Mouse (Mus musculus) gastrocnemius, adult 18-20 months (tissue): ENCODE measurements around the gene Olfr1413. TPM values are rescaled to one million over a fixed set of nuclear protein-coding genes. Genes with fewer than 3 reads are reported as not detected.

ENCODE experiments used
- DNase-seq: peaks from one replicate; pipeline ENCODE4 v3.0.0; 2021; ENCODE audit warnings: low spot score
- long read RNA-seq, 2 experiments: library from polyadenylated mRNA; stranded (forward); transcript quantifications; one replicate each; pipeline ENCODE4 v2.0.0; 2021
- total RNA-seq, 2 experiments: library from RNA; stranded (reverse); gene quantifications; 2 replicates each; pipeline ENCODE4 v1.2.3; 2021

The Olfr1413 gene
- total RNA-seq, result not detected
- long read RNA-seq, experiment 1, result 0 reads
- long read RNA-seq, experiment 2, result 0 reads

DNA sequence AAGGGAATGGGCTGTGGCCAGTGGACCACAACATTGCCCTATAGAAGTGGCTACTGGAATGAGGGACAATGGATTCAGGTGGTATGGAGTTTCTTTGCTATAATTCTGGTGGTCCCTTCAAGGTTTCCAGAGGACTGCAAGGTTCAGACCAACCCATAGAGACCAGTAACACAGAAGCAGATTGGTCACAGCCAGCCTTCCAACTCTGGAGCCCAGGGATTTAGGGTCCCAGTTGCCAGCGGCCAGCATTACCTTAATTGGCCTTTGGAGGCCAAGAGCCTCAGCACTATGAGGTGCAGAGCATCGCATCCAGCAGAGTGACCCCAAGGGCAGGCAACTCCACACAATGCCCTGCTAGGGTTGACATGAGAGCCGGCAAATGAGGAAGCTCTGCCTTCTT lies at the start of gene Olfr1413:
Gene Olfr1413, plus strand, starts transcription at position 301 of the 400 bp plus-strand sequence.
- DNase-seq, result no peak

DNA sequence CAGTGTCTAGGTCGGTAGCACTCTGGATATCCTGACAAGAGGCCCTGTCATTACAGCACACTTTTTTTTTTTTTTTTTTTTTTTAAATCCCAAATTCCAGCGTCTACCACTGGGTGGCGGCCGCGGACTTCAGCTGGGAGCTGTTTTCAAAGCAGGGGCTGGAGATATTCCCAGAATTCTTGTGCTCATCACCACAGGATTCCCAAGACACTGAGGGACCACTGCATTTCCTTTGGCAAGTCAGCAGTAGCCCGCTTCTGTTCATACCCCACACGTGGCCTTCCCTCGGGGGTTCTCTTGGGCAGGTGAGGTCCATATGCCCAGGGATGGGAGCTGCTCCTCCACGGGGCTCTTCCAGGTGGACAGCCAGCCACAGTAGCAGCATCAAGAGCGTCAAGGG lies 49.7 kb upstream of the Olfr1413 start:
- DNase-seq, result no peak

DNA sequence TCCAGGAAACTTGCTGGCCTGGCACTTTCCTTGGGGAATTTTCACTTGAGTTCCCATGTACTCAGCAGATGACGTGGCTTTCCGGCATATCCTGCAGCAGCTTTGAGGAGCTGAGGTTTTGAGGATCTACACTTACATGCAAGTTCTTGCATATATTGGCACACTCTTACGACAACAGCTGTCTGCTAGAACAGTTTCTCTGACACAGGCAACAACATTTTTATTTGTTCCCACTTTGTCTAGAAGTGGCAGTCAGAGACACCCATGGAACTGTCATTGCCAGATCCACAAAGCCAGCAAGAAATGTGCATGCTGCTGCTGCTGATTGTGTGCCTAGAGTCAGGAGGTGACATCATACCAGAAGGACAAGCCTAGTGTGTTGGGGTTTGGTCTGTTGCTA lies 47.4 kb upstream of the Olfr1413 start:
- no peak for DNase-seq

DNA sequence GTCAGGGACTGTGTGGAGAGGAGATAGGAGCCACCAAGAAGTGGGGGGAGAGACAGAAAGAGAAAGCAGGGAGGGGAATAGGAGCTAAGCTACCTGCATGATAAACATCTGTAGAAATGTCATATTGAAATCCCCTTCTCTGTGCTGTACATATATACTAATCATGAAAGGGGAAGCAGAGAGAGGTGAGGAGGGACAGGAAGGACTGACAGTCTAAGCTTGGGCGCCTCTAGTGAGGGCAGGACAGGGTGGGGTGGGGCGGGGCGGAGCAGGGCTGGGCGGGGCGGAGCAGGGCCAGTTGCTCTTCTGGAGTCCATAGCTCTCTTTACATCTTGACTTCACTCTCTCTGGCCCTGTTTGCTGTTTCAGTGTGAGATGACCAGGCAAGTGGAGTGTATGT lies 34.1 kb upstream of the Olfr1413 start:
- no peak for DNase-seq

DNA sequence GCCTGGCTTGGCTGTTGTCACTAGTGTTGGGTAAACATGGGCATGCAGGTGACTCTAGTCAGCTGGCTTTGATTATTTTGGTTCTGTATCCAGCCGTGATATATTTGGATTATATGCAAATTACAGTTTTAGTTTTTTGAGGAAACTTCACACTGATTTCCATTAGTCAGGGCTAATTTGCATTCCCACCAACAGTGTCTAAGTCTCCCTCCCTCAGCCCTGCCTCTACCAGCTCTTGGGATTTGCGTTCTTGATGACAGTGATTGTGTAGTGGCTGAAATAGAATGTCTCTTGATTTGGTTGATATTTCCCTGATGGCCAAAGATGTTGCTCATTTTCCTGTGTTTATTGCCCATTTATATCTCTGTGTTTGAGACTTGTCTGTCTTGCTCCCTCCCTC lies 32.1 kb upstream of the Olfr1413 start:
- no peak for DNase-seq

DNA sequence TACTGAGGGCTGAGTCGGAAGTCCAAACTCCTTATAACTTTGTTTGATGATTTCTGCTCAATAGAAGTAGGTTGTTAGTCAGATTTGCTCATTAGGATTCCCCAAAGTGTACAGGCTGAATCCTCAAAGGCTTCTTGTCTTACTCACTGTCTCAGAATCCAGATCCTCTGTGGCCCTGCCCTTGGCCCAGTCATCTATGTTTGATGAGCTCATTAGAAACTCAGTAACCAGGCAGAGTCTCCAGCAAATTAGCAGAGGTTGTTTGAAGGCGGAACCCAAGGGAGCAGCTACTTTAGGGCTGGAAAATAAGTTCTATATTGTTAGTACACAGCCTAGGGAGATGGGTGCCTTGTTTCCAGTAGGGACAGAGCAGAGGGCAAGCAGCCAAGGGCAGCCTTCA lies 25.2 kb upstream of the Olfr1413 start:
- DNase-seq, result no peak

DNA sequence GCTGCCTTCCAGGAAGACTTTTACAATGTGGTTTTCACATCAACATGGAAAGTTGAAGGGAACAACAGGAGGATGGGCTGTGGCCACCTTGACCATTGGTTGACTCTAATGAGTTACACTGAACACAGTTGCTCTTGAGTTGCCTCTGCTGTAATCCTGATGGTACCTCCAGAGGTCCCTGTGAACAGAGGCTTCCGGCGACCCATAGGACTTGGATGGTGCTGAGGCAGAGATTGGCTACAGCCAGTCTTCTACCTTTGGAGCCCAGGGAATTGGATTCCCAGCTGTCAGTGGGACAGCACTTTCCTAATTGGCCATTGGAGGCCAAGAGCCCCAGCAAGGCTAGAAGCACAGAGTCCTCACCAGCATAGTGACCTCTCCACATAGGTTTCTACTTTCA lies 14.4 kb downstream of the Olfr1413 start, which contains the start of gene Olfr1412:
Gene Olfr1412, plus strand, starts transcription at position 301 of the 400 bp plus-strand sequence.
- DNase-seq, result no peak

DNA sequence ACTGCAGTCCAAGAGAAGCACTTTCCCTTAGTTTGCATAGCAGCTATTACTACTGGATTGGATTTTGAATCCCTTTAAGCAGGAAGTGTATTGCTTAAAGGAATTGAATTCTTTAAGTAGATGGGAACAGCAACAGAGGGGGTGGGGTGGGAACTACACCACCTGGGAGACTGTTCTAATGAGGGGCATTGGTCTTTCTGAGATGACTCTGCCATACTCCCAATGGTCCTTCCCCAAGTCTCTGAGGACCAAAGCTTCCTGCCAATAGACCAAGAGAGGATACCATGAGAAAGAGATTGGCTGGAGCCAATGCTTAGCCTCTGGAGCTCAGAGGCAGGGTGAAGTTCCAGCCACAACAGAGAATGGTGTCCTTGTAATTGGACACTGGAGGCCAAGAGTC lies 23.0 kb downstream of the Olfr1413 start, which contains the start of gene Olfr1411:
Gene Olfr1411, plus strand, starts transcription at position 301 of the 400 bp plus-strand sequence.
- no peak for DNase-seq

DNA sequence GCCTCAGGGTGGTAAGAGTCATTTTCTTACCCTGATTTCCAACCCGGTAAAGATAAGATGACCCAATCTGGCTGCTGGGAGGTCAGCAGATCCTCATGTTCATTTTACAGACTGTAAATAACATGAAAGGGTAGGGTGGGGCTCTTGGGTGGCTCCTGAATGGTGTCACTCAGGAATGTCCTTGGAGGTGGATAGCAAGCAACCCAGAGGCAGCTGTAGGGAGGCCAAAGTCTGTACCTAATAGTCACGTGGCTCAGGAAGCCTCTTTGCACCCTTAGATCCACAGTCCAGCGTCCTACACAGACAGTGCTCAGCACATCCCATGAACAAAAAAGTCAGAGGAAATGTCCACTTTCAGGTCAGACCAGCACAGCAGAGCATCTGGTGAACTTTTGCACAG lies 24.9 kb downstream of the Olfr1413 start:
- no peak for DNase-seq

DNA sequence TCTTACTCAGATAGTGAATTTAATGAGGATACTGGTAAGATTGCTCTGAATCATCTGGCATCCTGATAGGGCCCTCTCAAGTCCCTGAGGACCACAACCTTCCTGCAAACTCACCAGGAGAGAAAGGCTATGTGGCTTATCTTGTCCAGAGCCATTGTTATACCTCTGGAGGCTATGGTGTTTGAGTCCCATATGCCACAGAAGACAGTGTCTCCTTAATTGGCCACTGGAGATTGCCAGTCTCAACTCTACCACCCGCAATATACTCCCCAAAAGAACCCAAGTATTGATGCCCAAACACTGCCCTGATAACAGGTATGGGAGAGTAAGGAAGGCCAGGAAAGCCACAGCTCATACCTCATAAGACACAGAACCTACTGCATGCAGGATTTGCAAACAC lies 34.4 kb downstream of the Olfr1413 start, which contains the start of gene Olfr1410:
Gene Olfr1410, plus strand, starts transcription at position 301 of the 400 bp plus-strand sequence.
- no peak for DNase-seq

DNA sequence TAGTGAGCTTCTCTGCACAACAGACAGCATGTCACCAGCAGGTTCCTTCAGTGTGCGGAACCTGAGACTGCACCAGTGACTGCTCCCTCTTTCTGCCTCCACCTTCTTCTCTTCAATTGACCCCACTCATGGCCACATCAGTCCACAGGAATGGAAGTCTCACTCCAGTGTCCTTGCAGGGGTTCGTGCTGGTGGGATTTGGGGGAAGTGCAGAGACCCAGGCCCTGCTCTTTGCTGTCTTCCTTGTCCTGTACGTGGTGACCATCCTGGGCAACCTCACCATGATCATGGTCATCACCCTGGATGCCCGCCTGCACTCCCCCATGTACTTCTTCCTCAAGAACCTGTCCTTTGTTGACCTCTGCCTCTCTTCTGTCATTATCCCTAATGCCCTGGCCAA lies 36.6 kb downstream of the Olfr1413 start:
- DNase-seq, result no peak

DNA sequence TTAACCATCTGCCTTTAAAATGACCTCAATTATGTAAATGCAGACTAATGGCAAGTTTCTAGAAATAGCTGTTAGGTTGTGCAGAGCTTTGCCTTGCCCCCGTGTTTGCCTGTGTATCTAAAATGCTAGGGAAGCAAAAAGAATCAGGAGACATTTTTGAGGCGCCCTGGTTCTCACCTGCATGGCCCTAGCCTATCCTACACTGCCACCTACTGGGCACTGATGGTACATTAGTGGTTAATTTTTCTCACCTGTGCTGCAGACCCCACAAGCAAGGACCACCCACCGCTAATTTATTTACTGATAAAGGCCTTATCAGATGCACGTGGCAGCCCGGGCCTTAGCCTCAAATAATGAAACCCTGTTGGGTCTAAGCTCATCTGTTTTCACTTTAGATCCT lies 39.9 kb downstream of the Olfr1413 start:
- DNase-seq, result peak; percentile 39

DNA sequence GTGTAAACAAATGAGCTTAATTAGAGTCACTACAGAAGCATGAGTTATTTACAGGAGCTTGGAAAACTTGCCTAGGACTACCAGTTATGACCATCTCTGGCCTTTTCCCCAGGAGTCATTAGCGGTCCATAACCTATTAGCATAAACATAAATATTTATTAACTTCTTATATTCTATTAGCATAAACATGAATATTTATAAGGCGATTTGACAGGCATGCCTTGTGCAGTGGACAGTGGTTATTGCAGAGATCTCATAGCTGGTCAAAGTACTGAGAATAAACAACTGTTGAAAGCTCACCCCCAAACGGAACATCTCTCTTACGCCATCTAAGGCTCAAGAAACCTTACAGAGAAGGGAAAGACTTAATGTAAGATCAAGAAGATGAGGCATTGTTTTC lies 42.1 kb downstream of the Olfr1413 start:
- no peak for DNase-seq

DNA sequence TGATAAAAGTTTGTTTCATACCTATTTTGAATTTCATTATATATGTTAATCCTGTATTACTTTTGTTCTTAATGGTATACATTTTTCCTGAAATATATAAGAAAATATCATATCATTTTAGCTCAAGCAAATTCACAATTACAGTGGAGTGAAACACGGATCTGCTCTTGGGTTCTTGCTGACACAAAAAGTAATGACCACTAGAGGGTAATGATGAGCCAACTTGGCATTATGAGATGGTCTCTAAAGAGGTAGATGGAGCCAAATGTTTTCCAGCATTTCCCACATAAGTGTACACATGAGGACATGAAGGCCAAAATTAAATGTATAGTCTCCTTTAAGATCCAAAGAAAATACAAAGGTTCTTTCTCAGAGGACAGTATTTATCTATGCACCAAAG lies 43.4 kb downstream of the Olfr1413 start:
- DNase-seq, result no peak

DNA sequence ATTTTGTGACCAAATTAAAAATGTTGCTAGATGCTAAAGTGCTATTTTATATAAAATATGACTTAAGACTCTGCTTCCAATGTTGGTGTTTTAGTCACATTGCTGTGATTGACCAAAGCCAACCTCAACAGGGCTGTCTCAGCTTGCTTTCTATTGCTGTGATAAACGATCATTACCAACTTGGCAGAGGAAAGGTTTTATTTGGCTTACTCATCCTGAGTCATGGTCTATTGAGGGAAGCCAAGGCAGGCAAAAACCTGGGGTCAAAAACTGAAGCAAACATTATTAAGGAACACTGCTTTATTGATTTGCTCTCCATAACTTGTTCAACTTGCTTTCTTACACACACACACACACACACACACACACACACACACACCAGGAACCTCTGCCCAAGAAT lies 44.9 kb downstream of the Olfr1413 start:
- DNase-seq, result no peak

DNA sequence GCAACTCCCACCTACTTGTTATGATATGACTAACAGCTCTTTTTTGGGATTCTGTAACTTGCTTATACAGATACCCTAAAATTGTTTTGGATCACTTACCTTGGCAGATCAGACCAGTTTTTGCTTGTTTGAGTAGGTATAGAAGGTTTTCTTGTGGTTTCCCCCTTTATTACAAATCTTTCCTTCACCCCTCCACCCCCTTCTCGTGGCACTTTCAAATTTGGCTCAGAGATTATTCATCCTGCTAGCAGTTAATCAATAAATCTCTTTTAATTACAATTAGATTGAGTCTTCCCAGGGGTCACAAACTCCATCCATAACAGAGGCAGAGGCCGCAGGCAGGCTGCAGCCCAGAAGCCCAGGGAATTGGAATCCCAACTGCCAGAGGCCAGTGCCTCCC lies 46.4 kb downstream of the Olfr1413 start, which contains the start of gene Olfr12:
Gene Olfr12, plus strand, starts transcription at position 301 of the 400 bp plus-strand sequence.
- DNase-seq, result no peak

DNA sequence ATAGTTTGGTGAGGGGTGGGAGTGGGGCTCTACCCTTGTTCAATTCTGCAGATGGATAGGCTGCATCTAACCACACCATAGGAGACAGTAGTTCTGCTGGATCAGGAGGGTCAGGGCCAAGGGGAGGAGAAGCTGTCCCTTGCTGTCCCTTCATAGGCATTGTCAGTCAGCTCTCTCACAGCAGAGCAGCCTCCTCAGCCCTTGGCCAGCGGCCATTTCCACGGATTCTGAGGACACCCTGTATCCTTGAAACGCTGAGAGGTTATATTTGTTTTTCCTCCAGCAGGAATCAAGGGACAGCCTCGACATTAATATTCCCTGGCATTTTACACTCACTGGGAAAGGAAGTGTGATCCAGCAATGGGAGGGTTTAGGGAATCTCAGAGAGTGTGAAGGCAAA lies 47.2 kb downstream of the Olfr1413 start:
- DNase-seq, result no peak

Other genes starting within 250 kb of the Olfr1413 start
- gene Ndufa10, start 97.5 kb upstream of the Olfr1413 start, total RNA-seq, result 100 to 1,000 TPM; 449 to 455 TPM
- not detected for gene Olfr1416, start 86.2 kb upstream of the Olfr1413 start, total RNA-seq
- gene Olfr1415, start 75.2 kb upstream of the Olfr1413 start, total RNA-seq, result not detected
- gene Olfr1414, start 52.7 kb upstream of the Olfr1413 start, total RNA-seq, result not detected
- gene Olfr1412, start 14.5 kb downstream of the Olfr1413 start, total RNA-seq, result not detected
- not detected for gene Olfr1411, start 23.1 kb downstream of the Olfr1413 start, total RNA-seq
- not detected for gene Olfr1410, start 34.5 kb downstream of the Olfr1413 start, total RNA-seq
- gene Olfr12, start 46.5 kb downstream of the Olfr1413 start, total RNA-seq, result not detected
- 100 to 1,000 TPM; 186 to 194 TPM for gene Cops9, start 70.7 kb downstream of the Olfr1413 start, total RNA-seq
- not detected for gene Otos, start 77.5 kb downstream of the Olfr1413 start, total RNA-seq